In genomic region chr1:56530801-56531200, GRCm38 (mm10) we compare ENCODE assay signal across 27 mouse cellular contexts.
DNase-seq lines count a peak whose midpoint lies in the region; ATAC-seq lines count a peak whose summit lies in the region.
"Had no signal": no experiment of that assay in that cellular context is flagged by ENCODE, and none has a peak within 500 bp of the region (broad histone marks: within the 10 kb centered on the region; RNA-seq: fewer than 3 reads in every experiment).

No protein-coding gene starts in this region.

- no peak overlapping the region for H3K9ac ChIP-seq in midbrain, embryonic 14.5 days (replicated peaks; ENCODE audit: low read length)
- H3K9ac ChIP-seq: embryonic facial prominence, embryonic 12.5 days; embryonic facial prominence, embryonic 15.5 days; forebrain, embryonic 12.5 days; heart, embryonic 12.5 days; heart, embryonic 15.5 days; hindbrain, embryonic 14.5 days had no signal

- H3K4me2 ChIP-seq in midbrain, embryonic 14.5 days (ENCODE audit: low read length), result no peak overlapping the region
- H3K4me2 ChIP-seq: embryonic facial prominence, embryonic 12.5 days; embryonic facial prominence, embryonic 15.5 days; forebrain, embryonic 12.5 days; heart, embryonic 12.5 days; heart, embryonic 15.5 days; hindbrain, embryonic 14.5 days had no signal

- no peaks in the 10 kb centered on the region for H3K4me1 ChIP-seq in heart, embryonic 10.5 days
- H3K4me1 ChIP-seq in midbrain, embryonic 14.5 days (ENCODE audit: control insufficient read depth, insufficient read depth, low read length), result no peaks in the 10 kb centered on the region
- no peaks in the 10 kb centered on the region for H3K4me1 ChIP-seq in midbrain, embryonic 10.5 days
- H3K4me1 ChIP-seq: embryonic facial prominence, embryonic 12.5 days; embryonic facial prominence, embryonic 15.5 days; forebrain, embryonic 12.5 days; heart, embryonic 12.5 days; heart, embryonic 15.5 days had no signal

- H3K4me3 ChIP-seq in heart, embryonic 10.5 days, result no peak overlapping the region
- H3K4me3 ChIP-seq in midbrain, embryonic 14.5 days (replicated peaks; ENCODE audit: low read depth, low read length), result no peak overlapping the region
- H3K4me3 ChIP-seq in midbrain, embryonic 10.5 days, result no peak overlapping the region
- H3K4me3 ChIP-seq: embryonic facial prominence, embryonic 12.5 days; embryonic facial prominence, embryonic 15.5 days; forebrain, embryonic 12.5 days; heart, embryonic 12.5 days; heart, embryonic 15.5 days had no signal

- no peaks in the 10 kb centered on the region for H3K9me3 ChIP-seq in heart, embryonic 10.5 days
- H3K9me3 ChIP-seq in midbrain, embryonic 14.5 days (ENCODE audit: control insufficient read depth, low read length), result no peaks in the 10 kb centered on the region
- H3K9me3 ChIP-seq in midbrain, embryonic 10.5 days (replicated peaks), result no peaks in the 10 kb centered on the region
- H3K9me3 ChIP-seq: embryonic facial prominence, embryonic 12.5 days; embryonic facial prominence, embryonic 15.5 days; forebrain, embryonic 12.5 days; heart, embryonic 12.5 days; heart, embryonic 15.5 days had no signal

- 83% methylated on average over 4 of the region's 4 CpGs for WGBS in heart, embryonic 10.5 days
- 84% methylated on average over 4 of the region's 4 CpGs for WGBS in midbrain, embryonic 14.5 days
- 88% methylated on average over 4 of the region's 4 CpGs for WGBS in midbrain, embryonic 10.5 days

- no peaks in the 10 kb centered on the region for H3K27me3 ChIP-seq in heart, embryonic 10.5 days (ENCODE audit: insufficient read depth, poor library complexity, severe bottlenecking)
- H3K27me3 ChIP-seq in midbrain, embryonic 14.5 days (ENCODE audit: control insufficient read depth, insufficient read depth, low read length), result no peaks in the 10 kb centered on the region
- no peaks in the 10 kb centered on the region for H3K27me3 ChIP-seq in midbrain, embryonic 10.5 days (ENCODE audit: low read depth, poor library complexity, severe bottlenecking)
- H3K27me3 ChIP-seq: CH12.LX; embryonic facial prominence, embryonic 12.5 days; embryonic facial prominence, embryonic 15.5 days; forebrain, embryonic 12.5 days; heart, embryonic 12.5 days; heart, embryonic 15.5 days had no signal

- no peak for ATAC-seq in cerebellum, adult (ENCODE audit: insufficient number of reproducible peaks, low FRiP score, low TSS enrichment)
- ATAC-seq in midbrain, embryonic 14.5 days (ENCODE audit: low FRiP score, low TSS enrichment), result no peak
- ATAC-seq: forebrain, embryonic 16.5 days; intestine, postnatal 0 days; Patski had no signal

- no peak overlapping the region for H3K27ac ChIP-seq in heart, embryonic 10.5 days
- no peak overlapping the region for H3K27ac ChIP-seq in midbrain, embryonic 14.5 days (replicated peaks; ENCODE audit: low read depth, low read length)
- no peak overlapping the region for H3K27ac ChIP-seq in midbrain, embryonic 10.5 days (replicated peaks)
- H3K27ac ChIP-seq: embryonic facial prominence, embryonic 12.5 days; embryonic facial prominence, embryonic 15.5 days; forebrain, embryonic 12.5 days; heart, embryonic 15.5 days; hindbrain, embryonic 14.5 days had no signal

- peak; percentile 61 to 66 for DNase-seq in cerebellum, postnatal 14 days
- DNase-seq in heart, adult 11 months, result peak; percentile 41
- no peak for DNase-seq in heart, embryonic 10.5 days (ENCODE audit: low spot score)
- peak; percentile 14 for DNase-seq in midbrain, embryonic 14.5 days
- no peak for DNase-seq in midbrain, embryonic 10.5 days (ENCODE audit: low spot score)
- DNase-seq in urinary bladder, postnatal 25 days (ENCODE audit: low spot score), result no peak
- DNase-seq: adrenal gland, postnatal 10 days; adrenal gland, postnatal 36 days; B cell, adult 2 months; cerebellum, adult 2 months; cerebellum, adult 9-11 months; gastrocnemius, postnatal 10 days; gastrocnemius, postnatal 36 days; heart, postnatal 10 days; heart, postnatal 36 days had no signal

- H3K36me3 ChIP-seq in heart, embryonic 10.5 days, result no peaks in the 10 kb centered on the region
- H3K36me3 ChIP-seq in midbrain, embryonic 14.5 days (ENCODE audit: control insufficient read depth, insufficient read depth, low read length), result no peaks in the 10 kb centered on the region
- H3K36me3 ChIP-seq in midbrain, embryonic 10.5 days, result no peaks in the 10 kb centered on the region
- H3K36me3 ChIP-seq: embryonic facial prominence, embryonic 12.5 days; embryonic facial prominence, embryonic 15.5 days; forebrain, embryonic 12.5 days; G1E; heart, embryonic 12.5 days; heart, embryonic 15.5 days had no signal

Comparison
In these comparisons a context has a peak if more than half of its experiments do, and no peak if none do; other contexts are left out.
1. DNase-seq: peak in cerebellum, postnatal 14 days (2 of 2), heart, adult 11 months (single experiment) and midbrain, embryonic 14.5 days (single experiment); none in heart, embryonic 10.5 days (single experiment), midbrain, embryonic 10.5 days (single experiment) and urinary bladder, postnatal 25 days (single experiment).